Mouse (Mus musculus): ENCODE data around the gene Tpx2. TPM values are rescaled to one million over a fixed set of nuclear protein-coding genes. Genes with fewer than 3 reads are reported as not detected.

The Tpx2 gene
- 17.2 and 20.1 TPM in 2 replicates for polyA plus RNA-seq (2014; fragmentation: Nextera tagmentation; extraction: Ambion mirVana)

DNA sequence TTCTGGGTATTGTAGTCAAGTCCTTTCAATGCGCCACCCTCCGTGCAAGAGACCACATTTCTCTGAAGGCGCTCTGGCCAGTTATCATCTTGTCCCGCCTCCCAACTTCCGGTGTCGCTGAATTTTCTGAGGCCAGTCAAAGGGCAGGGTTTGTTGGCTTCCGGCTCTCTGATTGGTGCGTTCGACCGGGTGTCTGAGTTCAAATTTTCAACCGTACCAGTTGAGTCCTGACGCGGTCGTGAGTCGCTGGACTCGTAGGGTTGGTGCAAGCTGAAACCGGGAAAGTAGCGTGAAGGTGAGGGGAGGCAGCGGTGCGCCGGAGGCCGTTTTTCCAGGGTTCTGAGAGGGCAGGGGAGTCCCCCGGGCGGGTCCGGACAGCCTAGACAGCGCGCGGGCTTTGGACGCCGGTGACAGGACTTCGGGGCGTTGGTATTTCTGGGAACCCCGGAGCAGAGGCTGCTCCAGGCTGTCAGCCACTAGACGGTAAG is at the start of gene Tpx2:
TSS of gene Tpx2 (plus strand) at position 150 of the 488 bp plus-strand sequence.
- peak; percentile 99 for DNase-seq (ENCODE audit: low spot score)
- ATAC-seq (ENCODE audit: low FRiP score), result peak; percentile 99
- Histone ChIP-seq H3K4me1 (replicated peaks; ENCODE audit: control insufficient read depth, insufficient read depth, low read length) (0 out of 2 replicates have a peak, but pooled peaks cover 5% of the 10 kb centered on the region), H3K4me3 (replicated peaks; ENCODE audit: low read length) (peak within 1 kb of the TSS; percentile 65), H3K9ac (peak within 1 kb of the TSS; percentile 57), H3K27me3 (ENCODE audit: control insufficient read depth, insufficient read depth, low read length) (no peaks in the 10 kb centered on the region), H3K4me2 (replicated peaks) (peak within 1 kb of the TSS; percentile 78), H3K9me3 (ENCODE audit: control insufficient read depth, low read length) (no peaks in the 10 kb centered on the region), H3K36me3 (replicated peaks; ENCODE audit: control insufficient read depth, insufficient read depth) (no peaks in the 10 kb centered on the region), H3K27ac (no peak within 1 kb of the TSS)
- 0% methylated on average over 34 of the region's 34 CpGs for WGBS

DNA sequence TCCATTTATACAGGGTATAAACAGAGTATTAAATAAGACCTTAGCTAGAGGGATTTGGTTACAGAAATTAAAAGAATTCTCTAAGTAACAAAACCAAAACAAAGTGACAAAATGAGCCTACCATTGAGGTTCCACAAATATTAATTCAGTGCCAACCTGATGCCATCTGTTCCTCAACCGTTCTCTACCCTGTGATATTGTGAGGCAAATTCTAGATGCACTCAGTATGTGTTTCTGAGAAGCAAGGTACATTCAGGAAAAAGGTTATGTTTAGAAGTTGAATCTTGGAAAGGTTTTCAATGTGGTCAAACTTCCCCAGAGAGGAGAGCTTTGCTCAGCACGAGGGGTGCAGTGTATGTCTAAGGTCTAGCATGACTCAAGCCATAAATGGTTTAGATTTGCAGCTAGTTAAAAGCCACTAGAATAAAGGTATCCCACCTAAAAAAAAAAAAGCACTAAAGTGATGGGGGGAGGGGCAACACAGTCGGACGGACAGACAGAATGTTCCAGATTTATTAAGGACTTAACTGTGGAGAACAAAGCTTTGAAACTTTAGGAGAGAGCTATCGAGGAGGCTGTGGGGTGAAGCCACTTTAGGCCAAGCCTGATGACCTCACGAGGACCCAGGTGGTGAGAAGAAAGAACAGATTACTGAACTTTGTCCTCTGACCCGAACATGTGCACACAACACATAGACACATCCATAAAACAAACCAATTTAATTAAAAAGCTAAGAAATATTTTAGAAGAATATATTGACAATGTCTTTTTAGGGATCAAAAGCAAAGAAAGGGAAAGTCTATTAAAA is 47.6 kb upstream of the Tpx2 start:
- no peaks in the 10 kb centered on the region for H3K9me3 ChIP-seq (ENCODE audit: control insufficient read depth, low read length)
- H3K27me3 ChIP-seq (ENCODE audit: control insufficient read depth, insufficient read depth, low read length), result no peaks in the 10 kb centered on the region
- no peak overlapping the region for H3K4me2 ChIP-seq (replicated peaks)
- no peak overlapping the region for H3K4me3 ChIP-seq (replicated peaks; ENCODE audit: low read length)
- ATAC-seq (ENCODE audit: low FRiP score), result no peak
- no peak overlapping the region for H3K9ac ChIP-seq
- H3K4me1 ChIP-seq (replicated peaks; ENCODE audit: control insufficient read depth, insufficient read depth, low read length), result peaks cover 11% of the 10 kb centered on the region; the same call in 1 of the 2 replicates
- WGBS, result 84% methylated on average over 7 of the region's 7 CpGs
- H3K27ac ChIP-seq, result no peak overlapping the region
- H3K36me3 ChIP-seq (replicated peaks; ENCODE audit: control insufficient read depth, insufficient read depth), result no peaks in the 10 kb centered on the region
- no peak for DNase-seq (ENCODE audit: low spot score)

DNA sequence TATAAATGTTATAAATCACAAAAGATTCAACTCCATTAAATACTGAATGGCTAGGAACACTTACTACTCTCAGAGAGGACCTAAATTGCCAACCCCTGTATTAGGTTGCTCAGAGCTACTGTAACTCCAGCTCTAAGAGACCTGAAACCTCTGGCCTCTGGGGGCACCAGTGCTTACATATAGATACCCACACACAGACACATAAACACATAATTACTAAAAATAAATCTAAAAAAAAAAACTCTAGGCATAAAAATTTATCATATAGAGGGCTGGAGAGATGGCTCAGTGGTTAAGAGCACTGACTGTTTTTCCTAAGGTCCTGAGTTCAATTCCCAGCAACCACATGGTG is 47.0 kb upstream of the Tpx2 start:
- Histone ChIP-seq H3K9me3 (ENCODE audit: control insufficient read depth, low read length) (no peaks in the 10 kb centered on the region), H3K36me3 (replicated peaks; ENCODE audit: control insufficient read depth, insufficient read depth) (no peaks in the 10 kb centered on the region), H3K4me3 (replicated peaks; ENCODE audit: low read length) (no peak overlapping the region), H3K9ac (no peak overlapping the region), H3K4me2 (replicated peaks) (no peak overlapping the region), H3K4me1 (replicated peaks; ENCODE audit: control insufficient read depth, insufficient read depth, low read length) (peaks cover 15% of the 10 kb centered on the region), H3K27ac (no peak overlapping the region), H3K27me3 (ENCODE audit: control insufficient read depth, insufficient read depth, low read length) (no peaks in the 10 kb centered on the region)
- DNase-seq (ENCODE audit: low spot score) (no peak), ATAC-seq (ENCODE audit: low FRiP score) (no peak)

DNA sequence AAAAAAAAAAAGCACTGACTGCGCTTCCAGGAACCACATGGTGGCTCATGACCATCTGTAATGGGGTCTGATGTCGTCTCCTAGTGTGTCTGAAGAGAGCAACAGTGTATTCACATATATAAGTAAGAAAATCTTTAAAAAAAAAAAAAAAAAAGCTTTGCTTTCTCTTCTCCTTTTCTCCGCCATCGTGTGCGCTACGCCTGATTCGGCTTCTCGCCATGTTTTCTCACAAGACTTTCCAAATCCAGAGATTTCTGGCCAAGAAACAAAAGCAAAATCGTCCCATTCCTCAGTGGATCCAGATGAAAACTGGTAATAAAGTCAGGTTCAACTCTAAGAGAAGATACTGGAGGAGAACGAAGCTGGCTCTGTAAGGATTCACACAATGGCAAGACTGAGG is 45.5 kb upstream of the Tpx2 start:
- Histone ChIP-seq H3K9ac (no peak overlapping the region), H3K36me3 (replicated peaks; ENCODE audit: control insufficient read depth, insufficient read depth) (no peaks in the 10 kb centered on the region), H3K9me3 (ENCODE audit: control insufficient read depth, low read length) (no peaks in the 10 kb centered on the region), H3K4me1 (replicated peaks; ENCODE audit: control insufficient read depth, insufficient read depth, low read length) (peaks cover 17% of the 10 kb centered on the region), H3K4me3 (replicated peaks; ENCODE audit: low read length) (no peak overlapping the region), H3K27me3 (ENCODE audit: control insufficient read depth, insufficient read depth, low read length) (no peaks in the 10 kb centered on the region), H3K27ac (no peak overlapping the region), H3K4me2 (replicated peaks) (no peak overlapping the region)
- WGBS, result 91% methylated on average over 10 of the region's 10 CpGs
- no peak for DNase-seq (ENCODE audit: low spot score)
- no peak for ATAC-seq (ENCODE audit: low FRiP score)

DNA sequence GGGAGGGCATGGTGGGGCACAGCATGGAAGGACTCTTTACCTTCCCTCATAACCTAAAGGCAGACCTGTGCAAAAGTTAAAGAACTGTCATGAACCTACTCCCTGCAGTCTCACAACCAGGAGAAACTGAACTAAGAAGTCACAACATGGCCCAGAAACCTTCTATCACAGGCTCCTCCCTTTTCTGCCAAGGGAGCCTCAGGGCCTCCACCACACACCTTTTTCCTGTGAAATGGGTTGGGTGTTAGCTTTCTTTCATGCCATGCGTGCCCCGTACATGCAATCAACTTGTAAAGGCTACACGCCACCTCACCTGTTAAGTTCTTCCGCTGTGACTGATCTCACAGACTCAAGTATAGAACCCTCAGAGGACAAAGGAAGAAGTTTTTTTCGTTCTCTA is 44.7 kb upstream of the Tpx2 start:
- no peaks in the 10 kb centered on the region for H3K9me3 ChIP-seq (ENCODE audit: control insufficient read depth, low read length)
- H3K27ac ChIP-seq, result no peak overlapping the region
- peaks cover 17% of the 10 kb centered on the region for H3K4me1 ChIP-seq (replicated peaks; ENCODE audit: control insufficient read depth, insufficient read depth, low read length)
- no peak overlapping the region for H3K9ac ChIP-seq
- WGBS, result 82% methylated on average over 5 of the region's 5 CpGs
- DNase-seq (ENCODE audit: low spot score), result no peak
- H3K4me2 ChIP-seq (replicated peaks), result no peak overlapping the region
- ATAC-seq (ENCODE audit: low FRiP score), result no peak
- H3K4me3 ChIP-seq (replicated peaks; ENCODE audit: low read length), result no peak overlapping the region
- H3K36me3 ChIP-seq (replicated peaks; ENCODE audit: control insufficient read depth, insufficient read depth), result no peaks in the 10 kb centered on the region
- H3K27me3 ChIP-seq (ENCODE audit: control insufficient read depth, insufficient read depth, low read length), result no peaks in the 10 kb centered on the region

DNA sequence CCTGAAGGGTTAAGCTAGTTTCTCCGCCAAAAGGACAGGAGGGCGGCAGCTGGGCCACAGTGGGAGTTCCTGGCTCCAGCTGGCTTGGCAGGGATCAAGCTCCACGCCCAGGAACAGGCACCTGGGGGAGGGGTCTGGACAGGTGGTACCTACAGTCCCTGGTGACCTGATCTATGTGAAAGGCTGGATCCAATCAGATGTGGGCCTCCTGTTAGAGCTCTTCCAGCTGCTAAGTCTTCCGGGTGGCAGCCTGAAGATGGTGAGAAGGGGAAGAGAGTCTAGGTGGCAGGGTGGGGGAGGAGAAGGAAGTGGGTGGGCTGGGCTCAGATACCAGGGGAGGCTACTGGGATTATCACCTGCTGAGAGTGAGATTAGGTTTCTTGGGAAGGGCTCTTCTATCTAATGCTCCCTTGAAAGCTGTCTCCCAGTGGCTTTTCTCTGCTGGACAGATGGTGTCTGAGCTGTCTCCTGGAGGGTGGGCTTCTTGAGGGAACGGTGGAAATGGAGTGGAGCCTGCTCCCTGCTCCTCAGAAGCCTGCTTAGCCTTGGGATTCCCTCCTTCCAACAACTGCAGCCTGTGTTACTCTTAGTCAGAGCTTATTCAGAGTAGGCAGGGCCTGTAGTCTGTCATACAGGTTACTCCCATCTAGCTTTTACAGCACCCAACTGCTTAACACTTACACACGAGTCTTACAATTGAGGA is 43.2 kb upstream of the Tpx2 start:
- Histone ChIP-seq H3K4me1 (replicated peaks; ENCODE audit: control insufficient read depth, insufficient read depth, low read length) (peaks cover 17% of the 10 kb centered on the region), H3K27ac (peak overlapping the region; percentile 20; the same call in 1 of the 2 replicates), H3K9me3 (ENCODE audit: control insufficient read depth, low read length) (no peaks in the 10 kb centered on the region), H3K9ac (no peak overlapping the region), H3K4me2 (replicated peaks) (no peak overlapping the region), H3K4me3 (replicated peaks; ENCODE audit: low read length) (no peak overlapping the region), H3K36me3 (replicated peaks; ENCODE audit: control insufficient read depth, insufficient read depth) (no peaks in the 10 kb centered on the region), H3K27me3 (ENCODE audit: control insufficient read depth, insufficient read depth, low read length) (no peaks in the 10 kb centered on the region)
- 11% methylated on average over 6 of the region's 6 CpGs for WGBS
- DNase-seq (ENCODE audit: low spot score) (no peak), ATAC-seq (ENCODE audit: low FRiP score) (no peak)

DNA sequence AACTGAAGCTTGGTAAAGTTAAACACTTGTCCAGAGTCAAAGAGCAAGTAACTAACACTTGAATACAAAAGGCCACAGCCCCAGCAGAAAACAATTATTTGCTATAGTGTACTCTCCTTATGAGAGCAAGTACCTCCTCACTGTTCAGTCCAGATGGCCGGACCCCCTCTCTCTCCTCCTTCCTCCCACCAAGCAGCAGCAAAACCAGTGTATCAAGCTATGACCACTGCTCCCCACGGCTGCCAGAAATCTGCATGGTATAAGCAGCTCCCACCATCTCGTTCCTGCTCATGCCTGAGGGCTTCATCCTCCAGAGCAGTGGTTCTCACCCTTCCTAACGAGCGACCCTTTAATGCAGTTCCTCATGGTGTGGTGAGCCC is 42.7 kb upstream of the Tpx2 start:
- DNase-seq (ENCODE audit: low spot score) (no peak), ATAC-seq (ENCODE audit: low FRiP score) (no peak)
- Histone ChIP-seq H3K4me1 (replicated peaks; ENCODE audit: control insufficient read depth, insufficient read depth, low read length) (peaks cover 17% of the 10 kb centered on the region), H3K4me3 (replicated peaks; ENCODE audit: low read length) (no peak overlapping the region), H3K9me3 (ENCODE audit: control insufficient read depth, low read length) (no peaks in the 10 kb centered on the region), H3K27ac (no peak overlapping the region), H3K36me3 (replicated peaks; ENCODE audit: control insufficient read depth, insufficient read depth) (no peaks in the 10 kb centered on the region), H3K27me3 (ENCODE audit: control insufficient read depth, insufficient read depth, low read length) (no peaks in the 10 kb centered on the region), H3K9ac (no peak overlapping the region), H3K4me2 (replicated peaks) (no peak overlapping the region)
- 51% methylated on average over 5 of the region's 5 CpGs for WGBS

DNA sequence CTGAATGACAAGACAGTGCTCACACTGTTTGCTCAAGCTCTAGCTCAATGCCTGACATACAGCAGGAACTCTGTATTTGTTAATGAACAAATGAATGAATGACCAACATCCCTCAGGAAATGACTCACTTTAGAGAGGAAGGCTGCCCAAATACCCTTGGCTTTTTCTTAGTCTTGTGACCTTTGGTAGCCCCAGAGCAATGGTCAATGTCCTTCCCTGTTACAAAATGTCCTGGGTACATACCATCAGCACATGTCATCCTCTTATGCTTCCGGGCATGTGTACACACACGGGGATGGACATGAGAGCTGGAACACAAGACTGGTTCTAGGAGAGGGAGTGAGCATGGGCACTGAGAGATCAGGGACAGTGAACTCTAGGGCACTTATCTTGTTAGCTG is 41.7 kb upstream of the Tpx2 start:
- Histone ChIP-seq H3K4me2 (replicated peaks) (no peak overlapping the region), H3K4me1 (replicated peaks; ENCODE audit: control insufficient read depth, insufficient read depth, low read length) (peaks cover 17% of the 10 kb centered on the region), H3K4me3 (replicated peaks; ENCODE audit: low read length) (no peak overlapping the region), H3K36me3 (replicated peaks; ENCODE audit: control insufficient read depth, insufficient read depth) (no peaks in the 10 kb centered on the region), H3K27ac (no peak overlapping the region), H3K9me3 (ENCODE audit: control insufficient read depth, low read length) (no peaks in the 10 kb centered on the region), H3K9ac (no peak overlapping the region), H3K27me3 (ENCODE audit: control insufficient read depth, insufficient read depth, low read length) (no peaks in the 10 kb centered on the region)
- 90% methylated on average over 2 of the region's 2 CpGs for WGBS
- ATAC-seq (ENCODE audit: low FRiP score) (no peak), DNase-seq (ENCODE audit: low spot score) (no peak)

DNA sequence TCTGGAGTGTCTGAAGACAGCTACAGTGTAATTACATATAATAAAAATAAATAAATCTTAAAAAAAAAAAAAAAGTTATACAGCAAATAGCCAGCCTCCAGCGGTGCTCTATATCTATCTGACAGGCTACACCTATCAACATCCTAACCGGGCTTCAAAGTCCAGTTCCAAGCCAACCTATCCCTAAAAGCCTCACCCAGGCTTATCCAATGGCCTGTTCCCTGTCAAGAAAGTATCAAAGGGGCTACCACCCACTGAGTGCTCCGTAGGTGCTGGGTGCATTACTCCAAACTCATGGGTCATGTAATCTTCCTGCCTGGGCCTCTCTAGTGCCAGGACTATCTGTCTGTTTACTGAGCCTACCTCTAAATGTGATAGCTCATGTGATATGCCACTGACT is 39.6 kb upstream of the Tpx2 start:
- Histone ChIP-seq H3K9me3 (ENCODE audit: control insufficient read depth, low read length) (no peaks in the 10 kb centered on the region), H3K4me1 (replicated peaks; ENCODE audit: control insufficient read depth, insufficient read depth, low read length) (peaks cover 28% of the 10 kb centered on the region), H3K9ac (no peak overlapping the region), H3K4me2 (replicated peaks) (no peak overlapping the region), H3K27ac (no peak overlapping the region), H3K27me3 (ENCODE audit: control insufficient read depth, insufficient read depth, low read length) (no peaks in the 10 kb centered on the region), H3K36me3 (replicated peaks; ENCODE audit: control insufficient read depth, insufficient read depth) (no peaks in the 10 kb centered on the region), H3K4me3 (replicated peaks; ENCODE audit: low read length) (no peak overlapping the region)
- 93% methylated on average over 3 of the region's 3 CpGs for whole genome bisulfite sequencing
- ATAC-seq (ENCODE audit: low FRiP score), result no peak
- DNase-seq (ENCODE audit: low spot score), result no peak

Data from hindbrain, embryonic 14.5 days (tissue).